Mouse (Mus musculus) forebrain, embryonic 14.5 days (tissue): ENCODE results near the gene Ckmt2. TPM values are rescaled to one million over a fixed set of nuclear protein-coding genes. Genes with fewer than 3 reads are reported as not detected.

ENCODE experiments used
- ATAC-seq: fragments of 200-750 bp; cut with Nextera tagmentation; 2 replicates; pipeline ENCODE4 v1.8.0; 2017; ENCODE audit warnings: mild to moderate bottlenecking, moderate library complexity
- DNase-seq: peaks from one replicate; pipeline ENCODE4 v3.0.0-alpha.2; 2015; ENCODE audit warnings: low spot score
- H3K27ac ChIP-seq: fragments of 300-500 bp; sonication (generic); 2 replicates; pipeline ENCODE4 v1.5.1; 2014; ENCODE audit warnings: low read depth, mild to moderate bottlenecking, control low read depth, low read length, moderate library complexity
- H3K27me3 ChIP-seq: fragments of 300-500 bp; sonication (generic); replicated peaks from 2 replicates; pipeline ENCODE4 v1.6.1; 2014; ENCODE audit warnings: low read length, control low read depth, mixed read lengths; ENCODE audit not compliant: control insufficient read depth, insufficient read depth
- H3K36me3 ChIP-seq: fragments of 300-500 bp; sonication (generic); 2 replicates; pipeline ENCODE4 v1.6.1; 2014; ENCODE audit warnings: low read length, control low read depth; ENCODE audit not compliant: control insufficient read depth, insufficient read depth
- H3K4me1 ChIP-seq: fragments of 300-500 bp; sonication (generic); 2 replicates; pipeline ENCODE4 v1.6.1; 2014; ENCODE audit warnings: antibody characterized with exemption, low read length, control low read depth; ENCODE audit not compliant: control insufficient read depth, insufficient read depth
- H3K4me2 ChIP-seq: fragments of 300-500 bp; sonication (generic); 2 replicates; pipeline ENCODE4 v1.6.1; 2014; ENCODE audit warnings: mild to moderate bottlenecking, control low read depth, low read length
- H3K4me3 ChIP-seq: fragments of 300-500 bp; sonication (generic); 2 replicates; pipeline ENCODE4 v1.5.1; 2014; ENCODE audit warnings: low read depth, low read length, control low read depth
- H3K9ac ChIP-seq: fragments of 300-500 bp; sonication (generic); 2 replicates; pipeline ENCODE4 v1.6.1; 2014; ENCODE audit warnings: mild to moderate bottlenecking, low read length, control low read depth, moderate library complexity
- H3K9me3 ChIP-seq: fragments of 300-500 bp; sonication (generic); replicated peaks from 2 replicates; pipeline ENCODE4 v1.6.1; 2016; ENCODE audit warnings: low read length, control low read depth, mixed read lengths; ENCODE audit not compliant: control insufficient read depth
- WGBS: fragments of 180-500 bp; shearing (Covaris S2); extraction: QIAGEN DNeasy Blood & Tissue Kit; methylation state at CpG from one replicate; pipeline ENCODE4 v1.1.7; 2014; 5-methylcytosine and 5-hydroxymethylcytosine counted together
- polyA plus RNA-seq: library from polyadenylated mRNA; unstranded; fragments of >200 nt; fragmentation: Nextera tagmentation; extraction: Ambion mirVana; gene quantifications from 2 replicates; pipeline ENCODE4 v1.2.1, GENCODE M21; 2014

The Ckmt2 gene
- polyA plus RNA-seq, 1 experiment from 2014 or later, result not detected

- no peaks in the 10 kb centered on the region for H3K9me3 ChIP-seq
- DNase-seq (peak; percentile 93), ATAC-seq (peak; percentile 88)
- H3K4me1 ChIP-seq, result no peaks in the 10 kb centered on the region
- H3K4me3 ChIP-seq, result no peak overlapping the region
- no peaks in the 10 kb centered on the region for H3K36me3 ChIP-seq
- no peak overlapping the region for H3K4me2 ChIP-seq
- no peak overlapping the region for H3K27ac ChIP-seq
- 35% methylated on average over 10 of the region's 10 CpGs for WGBS
- no peaks in the 10 kb centered on the region for H3K27me3 ChIP-seq
- H3K9ac ChIP-seq, result no peak overlapping the region
Measured at GRCm38 (mm10) chr13:91908202-91908980, 31.7 kb upstream of the Ckmt2 start.

GRCm38 (mm10) chr13:91906338-91906737, 29.7 kb upstream of the Ckmt2 start:
- Histone ChIP-seq H3K27ac (no peak overlapping the region), H3K4me2 (no peak overlapping the region), H3K9me3 (no peaks in the 10 kb centered on the region), H3K4me1 (no peaks in the 10 kb centered on the region), H3K9ac (no peak overlapping the region), H3K36me3 (no peaks in the 10 kb centered on the region), H3K4me3 (no peak overlapping the region), H3K27me3 (no peaks in the 10 kb centered on the region)
- peak; percentile 22 for DNase-seq
- WGBS, result 23% methylated on average over 3 of the region's 3 CpGs
- ATAC-seq, result peak; percentile 26; the same call in 1 of the 2 replicates

GRCm38 (mm10) chr13:91896476-91896875, 19.8 kb upstream of the Ckmt2 start:
- DNase-seq, result no peak

GRCm38 (mm10) chr13:91893132-91893531, 16.4 kb upstream of the Ckmt2 start:
- no peaks in the 10 kb centered on the region for H3K27me3 ChIP-seq
- DNase-seq, result peak; percentile 36
- no peaks in the 10 kb centered on the region for H3K9me3 ChIP-seq
- WGBS, result 82% methylated on average over 6 of the region's 6 CpGs
- H3K27ac ChIP-seq, result no peak overlapping the region
- H3K4me3 ChIP-seq, result no peak overlapping the region
- H3K36me3 ChIP-seq, result no peaks in the 10 kb centered on the region
- H3K4me2 ChIP-seq, result no peak overlapping the region
- ATAC-seq, result no peak
- no peak overlapping the region for H3K9ac ChIP-seq
- no peaks in the 10 kb centered on the region; the same call in 1 of the 2 replicates for H3K4me1 ChIP-seq

More at GRCm38 (mm10) chr13:91896476-91896875, 19.8 kb upstream of the Ckmt2 start:
- 44% methylated on average over 1 of the region's 1 CpGs for WGBS
- Histone ChIP-seq H3K27me3 (no peaks in the 10 kb centered on the region), H3K27ac (no peak overlapping the region), H3K4me2 (no peak overlapping the region), H3K9me3 (no peaks in the 10 kb centered on the region), H3K36me3 (no peaks in the 10 kb centered on the region), H3K9ac (no peak overlapping the region), H3K4me1 (no peaks in the 10 kb centered on the region), H3K4me3 (no peak overlapping the region)
- ATAC-seq, result no peak

- no peaks in the 10 kb centered on the region for H3K9me3 ChIP-seq
- no peak overlapping the region for H3K9ac ChIP-seq
- no peak overlapping the region for H3K4me3 ChIP-seq
- peak; percentile 64 for DNase-seq
- H3K27ac ChIP-seq, result no peak overlapping the region
- ATAC-seq, result peak; percentile 85
- no peaks in the 10 kb centered on the region for H3K27me3 ChIP-seq
- H3K4me2 ChIP-seq, result no peak overlapping the region
- WGBS, result 40% methylated on average over 6 of the region's 6 CpGs
- H3K4me1 ChIP-seq, result no peaks in the 10 kb centered on the region; the same call in 1 of the 2 replicates
- H3K36me3 ChIP-seq, result no peaks in the 10 kb centered on the region
Measured at GRCm38 (mm10) chr13:91890031-91890619, 13.4 kb upstream of the Ckmt2 start.

GRCm38 (mm10) chr13:91884714-91885386, 8.2 kb upstream of the Ckmt2 start:
- H3K27me3 ChIP-seq, result no peaks in the 10 kb centered on the region
- H3K9me3 ChIP-seq, result no peaks in the 10 kb centered on the region
- no peaks in the 10 kb centered on the region for H3K36me3 ChIP-seq
- H3K27ac ChIP-seq, result no peak overlapping the region
- no peak overlapping the region for H3K4me3 ChIP-seq
- H3K4me2 ChIP-seq, result no peak overlapping the region
- no peak for ATAC-seq
- WGBS, result 85% methylated on average over 5 of the region's 5 CpGs
- no peak overlapping the region for H3K9ac ChIP-seq
- DNase-seq, result no peak
- no peaks in the 10 kb centered on the region; the same call in 1 of the 2 replicates for H3K4me1 ChIP-seq

- DNase-seq (peak; percentile 83), ATAC-seq (0 out of 2 replicates have a peak, but pooled peaks have one; percentile 63)
- Histone ChIP-seq H3K4me2 (no peak overlapping the region), H3K27ac (no peak overlapping the region), H3K9ac (no peak overlapping the region), H3K4me3 (no peak overlapping the region), H3K27me3 (no peaks in the 10 kb centered on the region), H3K4me1 (no peaks in the 10 kb centered on the region), H3K36me3 (no peaks in the 10 kb centered on the region), H3K9me3 (no peaks in the 10 kb centered on the region)
- WGBS, result 60% methylated on average over 9 of the region's 9 CpGs
Measured at GRCm38 (mm10) chr13:91881837-91882480, 5.3 kb upstream of the Ckmt2 start.

GRCm38 (mm10) chr13:91880256-91880655, 3.6 kb upstream of the Ckmt2 start:
- DNase-seq, result no peak
- Histone ChIP-seq H3K4me1 (no peaks in the 10 kb centered on the region), H3K4me3 (no peak overlapping the region), H3K27ac (no peak overlapping the region), H3K9ac (no peak overlapping the region), H3K36me3 (no peaks in the 10 kb centered on the region), H3K27me3 (no peaks in the 10 kb centered on the region), H3K9me3 (no peaks in the 10 kb centered on the region), H3K4me2 (no peak overlapping the region)
- ATAC-seq, result no peak
- 77% methylated on average over 4 of the region's 4 CpGs for WGBS
